Mouse (Mus musculus) CH12.LX (cell line): ENCODE data around the gene Gm20388.

Experiments used
- CHD2 ChIP-seq: IDR thresholded peaks from 2 replicates; pipeline ENCODE4 v1.6.1; 2011; ENCODE audit warnings: low read length, improper control_type of control experiment
- CTCF ChIP-seq, 2 experiments: IDR thresholded peaks in 1 of 2; conservative IDR thresholded peaks in 1 of 2; 2 replicates each; pipeline ENCODE4 v1.5.1; 2011 to 2012; ENCODE audit warnings: low read depth in 2 of 2, low read length in 2 of 2, improper control_type of control experiment in 1 of 2, inconsistent platforms in 1 of 2, mild to moderate bottlenecking in 1 of 2, moderate library complexity in 1 of 2
- GABPA ChIP-seq: IDR thresholded peaks from 2 replicates; pipeline ENCODE4 v1.6.1; 2012; ENCODE audit warnings: low read depth, low read length, improper control_type of control experiment, inconsistent platforms; ENCODE audit not compliant: insufficient replicate concordance
- HCFC1 ChIP-seq: IDR thresholded peaks from 2 replicates; pipeline ENCODE4 v1.6.1; 2012; ENCODE audit warnings: low read depth, mild to moderate bottlenecking, inconsistent platforms, low read length, improper control_type of control experiment

- TF ChIP-seq HCFC1 (no peak), GABPA (no peak), CHD2 (no peak), CTCF (conservative IDR thresholded peaks at IDR 0.05 in 1 of 2, IDR thresholded peaks at IDR 0.05 in 1 of 2; ENCODE audit: low read depth in 2 of 2, low read length in 2 of 2) (no peak)
These were observed 4109.1 kb downstream of the Gm20388 start for GRCm38 (mm10) chr8:124019782-124020181.
